Mouse (Mus musculus) forebrain, embryonic 10.5 days (tissue): ENCODE data around the gene Mansc4. TPM values are rescaled to one million over a fixed set of nuclear protein-coding genes. Genes with fewer than 3 reads are reported as not detected.

Experiments used
- DNase-seq: peaks from one replicate; pipeline ENCODE4 v3.0.0-alpha.2; 2017; ENCODE audit warnings: low spot score; ENCODE audit errors: extremely low spot score
- H3K27ac ChIP-seq: fragments of 300-500 bp; sonication (generic); 2 replicates; pipeline ENCODE4 v1.5.1; 2016; ENCODE audit warnings: mild to moderate bottlenecking
- H3K27me3 ChIP-seq: fragments of 300-500 bp; sonication (generic); 2 replicates; pipeline ENCODE4 v1.6.1; 2016; ENCODE audit warnings: mild to moderate bottlenecking; ENCODE audit not compliant: poor library complexity, severe bottlenecking
- H3K36me3 ChIP-seq: fragments of 300-500 bp; sonication (generic); replicated peaks from 2 replicates; pipeline ENCODE4 v1.6.1; 2016; ENCODE audit warnings: mild to moderate bottlenecking, moderate library complexity
- H3K4me1 ChIP-seq: fragments of 300-500 bp; sonication (generic); 2 replicates; pipeline ENCODE4 v1.6.1; 2016
- H3K4me3 ChIP-seq: fragments of 300-500 bp; sonication (generic); 2 replicates; pipeline ENCODE4 v1.5.1; 2016; ENCODE audit warnings: mild to moderate bottlenecking, moderate library complexity
- H3K9me3 ChIP-seq: fragments of 300-500 bp; sonication (generic); 2 replicates; pipeline ENCODE4 v1.6.1; 2016; ENCODE audit warnings: mild to moderate bottlenecking, moderate library complexity
- WGBS: fragments of 180-500 bp; shearing (Covaris S2); methylation state at CpG from one replicate; pipeline ENCODE4 v1.1.7; 2016; 5-methylcytosine and 5-hydroxymethylcytosine counted together
- polyA plus RNA-seq: library from polyadenylated mRNA; unstranded; fragments of >200 nt; fragmentation: Nextera tagmentation; extraction: Ambion mirVana; gene quantifications from 2 replicates; pipeline ENCODE4 v1.2.1, GENCODE M21; 2016

Mansc4 gene
- 1.1 and 1.5 TPM in 2 replicates for polyA plus RNA-seq

DNA sequence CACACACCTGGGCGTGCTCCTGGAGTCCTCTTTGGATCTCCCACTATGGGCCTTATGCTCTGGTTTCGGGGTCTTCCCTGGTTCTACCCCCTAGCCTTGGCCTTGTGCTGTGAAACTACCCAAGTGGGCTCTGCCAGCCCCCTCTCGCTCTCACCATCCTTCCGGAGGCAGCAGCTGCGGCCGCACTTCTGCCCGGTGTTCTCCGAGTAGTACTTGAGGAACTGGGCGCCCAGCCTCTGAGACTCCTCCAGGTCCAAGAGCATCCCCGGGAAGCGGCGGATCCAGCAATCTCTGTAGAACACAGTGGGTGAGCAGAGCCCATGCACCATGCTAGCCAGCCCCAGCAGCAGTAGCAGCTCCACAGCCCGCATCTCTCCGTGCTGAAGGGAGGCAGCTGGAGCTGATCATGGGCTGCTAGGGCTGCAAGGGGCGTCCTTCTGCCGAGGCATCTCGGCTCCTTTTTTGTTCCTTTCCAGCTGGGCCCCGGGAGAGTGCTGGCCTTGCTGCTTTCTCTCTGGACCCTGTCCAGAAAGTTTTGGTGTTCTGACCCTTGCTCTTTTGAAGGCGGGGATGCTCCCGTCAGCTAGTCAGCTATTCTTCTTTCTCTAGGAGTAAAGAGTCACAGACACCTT, at the start of gene Mansc4:
Gene Mansc4 (minus strand): TSS at position 439 of the 632 bp plus-strand sequence.
- DNase-seq: peak; percentile 33
- no peaks in the 10 kb centered on the region for H3K36me3 ChIP-seq
- peak within 1 kb of the TSS; percentile 47 for H3K4me3 ChIP-seq
- peaks cover 37% of the 10 kb centered on the region for H3K27me3 ChIP-seq
- 6% methylated on average over 19 of the region's 20 CpGs for WGBS
- peak within 1 kb of the TSS; percentile 81 for H3K27ac ChIP-seq
- peaks cover 43% of the 10 kb centered on the region for H3K4me1 ChIP-seq
- no peaks in the 10 kb centered on the region for H3K9me3 ChIP-seq

DNA sequence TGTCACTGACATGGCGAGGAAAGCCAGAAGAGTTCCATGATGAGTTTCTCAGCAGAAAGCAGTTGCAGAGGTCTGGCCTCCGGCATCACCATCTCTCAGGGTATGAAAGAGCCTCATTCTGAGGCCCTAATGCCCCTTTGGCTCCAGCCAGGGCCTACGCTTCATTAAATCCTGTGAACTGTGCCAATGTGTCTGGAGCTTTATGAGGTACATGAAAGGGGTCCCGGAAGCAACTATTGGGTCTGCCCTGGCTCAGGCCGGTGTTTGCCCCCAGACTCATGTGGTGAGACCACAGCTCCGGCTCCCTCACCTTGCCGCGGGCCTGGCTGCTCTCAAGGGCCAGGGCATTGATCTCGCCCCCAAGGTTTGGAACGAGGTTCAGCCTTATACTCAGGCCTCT, 40.4 kb upstream of the Mansc4 start:
- Histone ChIP-seq H3K36me3 (no peaks in the 10 kb centered on the region), H3K9me3 (no peaks in the 10 kb centered on the region), H3K4me3 (no peak overlapping the region), H3K4me1 (no peaks in the 10 kb centered on the region), H3K27me3 (no peaks in the 10 kb centered on the region), H3K27ac (no peak overlapping the region)
- 91% methylated on average over 10 of the region's 10 CpGs for WGBS
- DNase-seq: no peak

DNA sequence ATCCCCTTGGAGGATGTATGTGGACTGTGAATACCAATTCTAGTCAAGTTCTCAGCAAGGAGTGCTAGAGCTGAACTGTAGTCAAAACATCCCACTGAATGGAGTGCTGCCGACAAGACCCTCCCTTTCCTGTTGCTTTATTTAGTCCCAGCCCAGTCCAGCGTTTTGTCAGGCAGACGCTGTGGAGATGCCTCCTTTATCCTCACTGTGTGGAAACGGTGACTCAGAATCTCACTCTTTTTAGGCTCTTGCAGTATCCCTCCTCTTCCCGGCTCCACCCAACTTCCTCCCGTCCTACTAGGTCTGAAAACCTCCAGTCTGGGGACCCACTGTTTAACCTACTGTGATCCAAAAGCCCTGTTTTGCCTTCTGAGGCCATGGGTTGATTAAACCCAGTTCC, 34.5 kb upstream of the Mansc4 start:
- Histone ChIP-seq H3K4me1 (no peaks in the 10 kb centered on the region), H3K27me3 (no peaks in the 10 kb centered on the region), H3K27ac (no peak overlapping the region), H3K9me3 (no peaks in the 10 kb centered on the region), H3K36me3 (no peaks in the 10 kb centered on the region), H3K4me3 (no peak overlapping the region)
- DNase-seq: no peak
- 63% methylated on average over 6 of the region's 6 CpGs for WGBS

DNA sequence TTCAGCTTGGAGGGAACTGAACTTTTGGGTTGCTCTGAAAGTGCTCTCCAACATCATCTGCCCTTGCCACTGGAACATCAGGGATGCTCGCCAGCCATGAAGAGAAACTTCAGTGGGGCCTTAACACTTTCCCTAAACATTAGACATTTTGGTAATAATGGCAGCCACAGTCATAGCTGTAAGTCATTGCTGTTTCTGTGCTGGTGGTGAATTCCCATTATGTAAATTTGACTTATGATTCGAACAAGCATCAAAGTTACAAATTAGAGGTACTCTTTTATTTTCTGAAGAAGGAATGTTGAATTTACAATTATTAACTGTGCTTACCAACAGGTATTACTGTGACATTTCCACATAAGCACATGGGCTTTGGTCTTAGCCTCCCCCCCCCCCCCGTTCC, 31.4 kb upstream of the Mansc4 start:
- no peaks in the 10 kb centered on the region for H3K9me3 ChIP-seq
- no peak overlapping the region for H3K4me3 ChIP-seq
- H3K36me3 ChIP-seq: no peaks in the 10 kb centered on the region
- peaks cover 7% of the 10 kb centered on the region; the same call in 1 of the 2 replicates for H3K4me1 ChIP-seq
- DNase-seq: no peak
- H3K27me3 ChIP-seq: no peaks in the 10 kb centered on the region
- H3K27ac ChIP-seq: no peak overlapping the region
- 89% methylated on average over 3 of the region's 3 CpGs for WGBS

DNA sequence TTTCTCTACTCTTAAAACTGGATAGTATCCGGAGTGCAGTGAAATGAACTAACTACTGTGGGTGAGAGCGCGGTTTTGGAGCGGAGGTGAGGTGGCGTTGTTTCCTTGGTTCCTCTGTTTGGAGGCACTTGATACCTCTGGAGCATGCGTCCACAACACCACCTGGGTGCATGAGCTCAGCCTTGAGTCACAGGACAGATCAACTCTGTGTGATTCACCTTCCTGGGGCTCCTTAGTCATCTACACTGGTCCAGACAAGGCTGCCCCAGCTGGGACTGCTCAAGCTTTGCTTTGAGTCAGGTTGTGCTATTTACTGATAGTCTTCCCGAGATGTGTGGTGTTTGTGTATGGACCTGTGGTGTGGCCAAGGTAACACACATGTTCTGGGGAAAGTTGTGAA, 30.9 kb upstream of the Mansc4 start:
- Histone ChIP-seq H3K9me3 (no peaks in the 10 kb centered on the region), H3K4me3 (no peak overlapping the region), H3K4me1 (peaks cover 7% of the 10 kb centered on the region; the same call in 1 of the 2 replicates), H3K27ac (no peak overlapping the region), H3K27me3 (no peaks in the 10 kb centered on the region), H3K36me3 (0 out of 2 replicates have a peak, but pooled peaks cover 2% of the 10 kb centered on the region)
- 96% methylated on average over 7 of the region's 7 CpGs for WGBS
- DNase-seq: no peak

DNA sequence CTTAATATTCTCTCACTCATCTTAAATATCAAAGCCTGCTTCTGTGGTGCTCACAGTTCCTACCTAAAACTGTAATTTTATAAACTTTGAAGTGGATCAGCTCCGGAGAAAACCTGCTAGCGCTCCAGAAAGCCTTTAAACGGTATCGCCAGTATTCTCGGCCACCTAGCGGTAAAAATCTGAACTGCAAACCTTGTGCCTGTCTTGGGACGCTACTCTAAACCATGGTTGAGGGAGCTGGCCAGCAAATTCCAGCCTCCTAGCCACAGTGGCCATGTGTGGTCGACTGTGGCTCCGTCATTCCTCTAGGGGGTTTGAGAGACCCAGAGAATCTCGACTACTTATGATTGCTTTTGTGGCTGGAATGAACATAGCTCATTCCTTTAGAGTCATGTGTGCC, 29.7 kb upstream of the Mansc4 start:
- DNase-seq: peak; percentile 78
- no peak overlapping the region for H3K27ac ChIP-seq
- H3K4me1 ChIP-seq: peaks cover 7% of the 10 kb centered on the region; the same call in 1 of the 2 replicates
- no peaks in the 10 kb centered on the region for H3K9me3 ChIP-seq
- H3K36me3 ChIP-seq: peaks cover 9% of the 10 kb centered on the region
- H3K4me3 ChIP-seq: no peak overlapping the region
- WGBS: 14% methylated on average over 10 of the region's 10 CpGs
- no peaks in the 10 kb centered on the region for H3K27me3 ChIP-seq

DNA sequence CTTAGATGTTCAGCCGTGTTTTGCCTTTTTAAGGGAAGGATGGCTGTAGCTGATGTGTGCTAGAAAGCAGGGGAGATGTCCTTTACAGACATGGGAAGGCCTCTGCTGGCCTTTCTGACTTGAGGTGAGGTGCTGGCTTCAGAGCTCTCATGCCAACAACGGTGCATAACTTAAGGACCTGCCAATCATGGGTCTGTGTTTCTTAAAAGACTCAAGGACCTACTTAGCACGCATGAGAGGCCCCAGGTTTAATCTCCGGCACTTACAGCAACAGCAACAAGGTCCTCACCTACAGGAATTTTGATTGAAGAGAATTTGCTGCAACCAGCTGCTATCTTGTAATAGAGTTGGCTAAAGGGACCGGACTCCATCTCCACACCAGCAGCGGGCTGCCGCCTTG, 22.5 kb upstream of the Mansc4 start:
- DNase-seq: no peak
- Histone ChIP-seq H3K4me1 (0 out of 2 replicates have a peak, but pooled peaks cover under 1% of the 10 kb centered on the region), H3K27ac (no peak overlapping the region), H3K27me3 (no peaks in the 10 kb centered on the region), H3K9me3 (no peaks in the 10 kb centered on the region), H3K36me3 (peaks cover 70% of the 10 kb centered on the region), H3K4me3 (no peak overlapping the region)
- 87% methylated on average over 7 of the region's 7 CpGs for WGBS

DNA sequence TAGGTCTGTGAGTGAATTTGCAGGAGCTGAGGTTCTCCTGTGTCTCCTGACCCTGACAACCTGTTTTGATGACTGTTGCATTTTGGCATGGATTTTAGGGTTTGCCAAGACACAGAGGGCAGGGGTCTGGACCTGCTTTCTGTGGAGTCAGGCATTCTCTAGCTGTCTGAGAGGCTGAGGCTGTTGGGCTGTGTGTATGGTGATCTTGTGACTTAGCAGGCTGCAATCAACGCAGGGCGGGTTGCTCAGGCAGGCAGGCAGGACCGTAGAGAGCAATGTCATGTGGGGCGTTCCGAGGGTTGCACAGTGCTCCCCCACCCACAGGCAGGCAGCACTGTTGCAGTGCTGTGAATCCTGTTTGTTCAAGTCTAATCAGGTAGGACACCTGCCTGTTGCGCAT, 19.9 kb upstream of the Mansc4 start:
- H3K4me1 ChIP-seq: no peaks in the 10 kb centered on the region
- DNase-seq: no peak
- H3K9me3 ChIP-seq: no peaks in the 10 kb centered on the region
- H3K36me3 ChIP-seq: peaks cover 84% of the 10 kb centered on the region
- H3K27me3 ChIP-seq: no peaks in the 10 kb centered on the region
- H3K4me3 ChIP-seq: no peak overlapping the region
- H3K27ac ChIP-seq: no peak overlapping the region
- 97% methylated on average over 6 of the region's 6 CpGs for WGBS

DNA sequence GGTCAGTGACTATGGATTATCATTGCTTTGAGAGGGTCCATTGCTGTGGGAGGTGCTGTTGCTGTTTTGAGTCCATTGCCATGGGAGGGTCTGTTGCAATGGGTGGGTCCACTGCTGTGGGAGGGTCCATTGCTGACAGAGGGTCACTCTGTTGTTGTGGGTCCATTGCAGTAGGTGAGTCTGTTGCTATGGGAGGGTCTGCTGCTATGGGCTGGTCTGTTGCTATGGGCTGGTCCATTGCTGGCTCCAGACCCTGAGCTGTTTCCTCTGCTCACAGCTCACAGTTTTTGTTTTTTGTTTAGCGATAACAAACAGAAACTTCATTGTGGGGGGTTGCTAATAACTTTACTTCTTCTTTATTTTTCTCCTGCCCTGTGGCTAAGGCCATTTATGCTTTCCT, 18.7 kb upstream of the Mansc4 start:
- DNase-seq: no peak
- Histone ChIP-seq H3K27me3 (no peaks in the 10 kb centered on the region), H3K4me3 (no peak overlapping the region), H3K36me3 (peaks cover 78% of the 10 kb centered on the region), H3K4me1 (no peaks in the 10 kb centered on the region), H3K27ac (no peak overlapping the region), H3K9me3 (no peaks in the 10 kb centered on the region)
- 89% methylated on average over 1 of the region's 1 CpGs for WGBS

DNA sequence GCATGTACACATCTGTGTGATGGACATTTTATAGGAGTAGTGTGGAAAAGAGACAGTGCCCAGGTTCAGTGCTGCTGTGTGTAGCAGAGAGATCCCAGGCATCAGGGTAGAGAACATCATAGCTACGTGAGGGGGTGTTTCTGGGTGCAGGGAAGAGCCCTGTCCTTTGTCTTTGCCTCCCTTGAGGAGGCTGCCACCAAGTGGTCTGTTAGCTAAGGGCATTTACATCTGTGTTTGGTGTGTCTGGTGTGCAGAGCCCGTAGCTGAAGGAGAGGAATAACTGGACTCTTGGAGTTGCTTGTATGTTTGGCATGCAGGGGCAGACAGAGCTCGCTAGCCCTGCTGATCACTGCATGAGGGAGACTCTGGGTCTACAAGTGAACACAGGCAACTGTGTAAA, 15.5 kb upstream of the Mansc4 start:
- DNase-seq: no peak
- Histone ChIP-seq H3K27ac (no peak overlapping the region), H3K27me3 (no peaks in the 10 kb centered on the region), H3K4me3 (no peak overlapping the region), H3K9me3 (no peaks in the 10 kb centered on the region), H3K4me1 (peaks cover 9% of the 10 kb centered on the region; the same call in 1 of the 2 replicates), H3K36me3 (peaks cover 50% of the 10 kb centered on the region)
- WGBS: 87% methylated on average over 3 of the region's 3 CpGs

DNA sequence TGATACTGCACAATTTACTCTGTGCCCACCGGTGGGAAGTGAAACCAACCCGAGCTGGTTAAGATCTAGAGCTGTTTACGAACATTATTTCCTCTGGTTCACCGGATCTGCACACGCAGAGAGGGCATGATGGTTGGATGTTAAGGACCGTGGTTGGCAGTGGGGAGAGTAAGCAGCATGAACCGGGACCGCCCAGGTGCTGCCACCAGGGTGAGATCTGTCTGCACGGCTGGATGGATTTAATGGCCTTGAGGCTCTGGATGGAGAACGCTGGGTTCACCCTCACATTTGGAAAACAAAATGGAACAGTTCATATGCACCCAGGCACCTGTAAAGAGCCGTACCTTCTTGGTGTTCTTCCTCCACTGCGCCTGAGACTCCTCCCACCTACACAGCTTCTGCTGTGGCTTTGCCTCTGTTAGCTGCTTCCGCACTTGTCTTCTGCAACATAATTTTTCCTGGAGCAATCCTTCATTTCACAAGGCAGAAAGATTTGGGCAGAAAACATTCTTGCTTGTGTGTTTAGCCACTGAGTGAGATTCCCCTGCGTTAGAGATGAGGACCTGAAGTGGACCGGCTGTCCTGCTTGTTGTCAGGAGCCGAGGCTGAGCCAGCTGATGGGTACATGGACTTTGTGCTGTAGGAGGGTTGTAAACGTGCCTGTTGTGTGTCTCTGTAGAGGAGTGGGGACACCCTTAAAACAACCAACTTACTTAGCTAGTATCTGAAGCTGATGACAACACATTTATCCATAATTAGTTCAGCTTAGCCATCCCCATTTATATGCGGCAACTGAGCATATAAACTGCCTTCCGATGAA, 12.8 kb upstream of the Mansc4 start:
- peaks cover 14% of the 10 kb centered on the region for H3K4me1 ChIP-seq
- H3K27me3 ChIP-seq: no peaks in the 10 kb centered on the region
- H3K36me3 ChIP-seq: peaks cover 46% of the 10 kb centered on the region
- no peaks in the 10 kb centered on the region for H3K9me3 ChIP-seq
- H3K4me3 ChIP-seq: no peak overlapping the region
- no peak for DNase-seq
- H3K27ac ChIP-seq: no peak overlapping the region
- WGBS: 84% methylated on average over 19 of the region's 19 CpGs

DNA sequence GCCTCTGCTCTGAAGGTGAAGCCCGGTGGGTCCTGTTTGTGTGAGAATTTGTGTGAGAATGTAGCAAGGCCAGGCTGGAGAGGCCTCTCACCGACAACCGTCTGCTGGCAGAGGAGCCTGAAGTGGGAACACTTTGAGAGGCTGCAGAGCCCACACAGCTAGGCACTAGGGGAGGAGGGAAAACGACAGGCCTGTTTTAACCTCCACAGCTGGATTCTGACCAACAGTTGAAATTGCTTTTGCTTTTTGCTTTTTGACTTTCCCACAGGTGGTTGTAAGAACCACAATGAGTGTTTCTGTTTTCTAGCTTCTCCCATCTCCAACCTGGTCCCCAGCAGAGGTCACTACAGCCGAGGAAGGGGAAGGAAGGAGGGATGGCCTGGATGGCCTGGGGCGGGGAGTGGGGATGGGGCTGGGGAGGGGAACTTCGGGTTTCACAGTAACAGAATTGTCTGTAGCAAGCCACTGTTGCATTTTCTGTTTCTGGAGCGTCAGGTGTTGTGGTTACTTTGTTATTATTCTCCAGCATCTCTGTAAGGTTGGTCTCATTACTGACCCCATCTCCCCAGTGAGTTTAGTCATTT, 10.6 kb upstream of the Mansc4 start:
- 53% methylated on average over 8 of the region's 8 CpGs for WGBS

DNA sequence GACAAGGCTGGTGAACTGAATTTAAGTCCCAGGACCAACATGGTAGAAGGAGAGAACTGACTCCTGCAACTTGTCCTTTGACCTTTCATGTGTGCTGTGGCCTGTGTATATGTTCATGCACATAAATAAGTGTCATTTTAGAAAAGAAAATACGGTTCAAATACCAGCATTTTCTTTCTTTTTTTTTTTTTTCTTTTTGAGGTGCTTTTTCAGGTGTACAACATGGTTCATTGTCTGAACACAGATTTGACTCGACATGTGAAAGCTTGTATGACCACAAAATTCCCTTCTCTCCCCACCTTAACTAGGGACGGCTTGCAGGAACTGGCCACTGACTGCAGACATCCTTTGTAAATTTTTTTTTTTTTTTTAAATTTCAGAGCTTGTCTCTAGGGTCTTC, 10.1 kb upstream of the Mansc4 start:
- WGBS: 81% methylated on average over 3 of the region's 3 CpGs
- no peak for DNase-seq
- Histone ChIP-seq H3K4me1 (peaks cover 38% of the 10 kb centered on the region), H3K4me3 (no peak overlapping the region), H3K9me3 (no peaks in the 10 kb centered on the region), H3K27ac (no peak overlapping the region), H3K27me3 (no peaks in the 10 kb centered on the region), H3K36me3 (peaks cover 35% of the 10 kb centered on the region)

More for the DNA sequence above, 10.6 kb upstream of the Mansc4 start:
- no peak for DNase-seq
- Histone ChIP-seq H3K27ac (no peak overlapping the region), H3K36me3 (peaks cover 40% of the 10 kb centered on the region), H3K9me3 (no peaks in the 10 kb centered on the region), H3K4me1 (peaks cover 33% of the 10 kb centered on the region), H3K27me3 (no peaks in the 10 kb centered on the region), H3K4me3 (no peak overlapping the region)
